Mouse (Mus musculus): ENCODE data around the gene Mmadhc.

- TF ChIP-seq CTCF (IDR thresholded peaks at IDR 0.05; ENCODE audit: low read depth) (peak; percentile 70), EP300 (IDR thresholded peaks at IDR 0.05; ENCODE audit: low read depth) (no peak)
These were observed 8.4 kb upstream of the Mmadhc start for GRCm38 (mm10) chr2:50304824-50305577.
